Mouse (Mus musculus) ES-E14 (cell line): Measurements from ENCODE around the gene Ss18l1. TPM values are rescaled to one million over a fixed set of nuclear protein-coding genes. Genes with fewer than 3 reads are reported as not detected.

Source experiments
- DNase-seq: peaks from one replicate; pipeline ENCODE4 v3.0.0-alpha.2; 2013; ENCODE audit warnings: low read depth, low spot score
- H3K27ac ChIP-seq: 2 replicates; pipeline ENCODE4 v1.5.1; 2012; ENCODE audit warnings: low read depth, mild to moderate bottlenecking, low read length, moderate library complexity, mixed read lengths; ENCODE audit not compliant: poor library complexity, insufficient read depth, severe bottlenecking
- H3K36me3 ChIP-seq: 2 replicates; pipeline ENCODE4 v1.6.1; 2012; ENCODE audit warnings: mild to moderate bottlenecking, low read length, moderate library complexity, mixed read lengths; ENCODE audit not compliant: control insufficient read depth, poor library complexity, insufficient read depth, severe bottlenecking
- H3K4me1 ChIP-seq, 2 experiments: fragments of 150-350 bp in 1 of 2; sonication (generic) in 1 of 2; 2 replicates each; pipeline ENCODE4 v1.6.1; 2012; ENCODE audit warnings: low read length in 2 of 2, mild to moderate bottlenecking in 1 of 2, mixed read lengths in 1 of 2; ENCODE audit not compliant: control insufficient read depth in 2 of 2, insufficient read depth in 2 of 2, poor library complexity in 1 of 2
- H3K4me3 ChIP-seq, 2 experiments: fragments of 150-350 bp in 1 of 2; sonication (generic) in 1 of 2; 2 replicates each; pipeline ENCODE4 v1.5.1; 2012; ENCODE audit warnings: low read length in 2 of 2, low read depth in 1 of 2, mild to moderate bottlenecking in 1 of 2, mixed read lengths in 1 of 2; ENCODE audit not compliant: insufficient read depth in 1 of 2, poor library complexity in 1 of 2, severe bottlenecking in 1 of 2
- H3K9ac ChIP-seq: 2 replicates; pipeline ENCODE4 v1.6.1; 2012; ENCODE audit warnings: low read depth, mild to moderate bottlenecking, low read length, mixed read lengths; ENCODE audit not compliant: poor library complexity, insufficient read depth, severe bottlenecking
- H3K9me3 ChIP-seq: fragments of 150-350 bp; sonication (generic); 2 replicates; pipeline ENCODE4 v1.6.1; 2012; ENCODE audit warnings: low read depth, mild to moderate bottlenecking, low read length; ENCODE audit not compliant: control insufficient read depth, insufficient read depth
- CHD2 ChIP-seq: IDR thresholded peaks from 2 replicates; pipeline ENCODE4 v1.6.1; 2014; ENCODE audit warnings: mild to moderate bottlenecking, low read depth, low read length, inconsistent platforms
- HCFC1 ChIP-seq: IDR thresholded peaks from 2 replicates; pipeline ENCODE4 v1.6.1; 2012; ENCODE audit warnings: low read length, inconsistent platforms, borderline replicate concordance; ENCODE audit not compliant: insufficient read depth
- MAFK ChIP-seq: IDR thresholded peaks from 2 replicates; pipeline ENCODE4 v1.6.1; 2014; ENCODE audit warnings: mild to moderate bottlenecking, low read depth, low read length, inconsistent platforms; ENCODE audit not compliant: insufficient read depth
- ZC3H11A ChIP-seq: IDR thresholded peaks from 2 replicates; pipeline ENCODE4 v1.6.1; 2012; ENCODE audit warnings: low read depth, mild to moderate bottlenecking, inconsistent platforms, low read length, borderline replicate concordance
- ZNF384 ChIP-seq: IDR thresholded peaks from 2 replicates; pipeline ENCODE4 v1.6.1; 2012; ENCODE audit warnings: low read depth, low read length, inconsistent platforms
- in situ Hi-C, 2 experiments: fragments of 600-800 bp; cut with MboI; formaldehyde crosslinking; loops; one replicate each; pipeline ENCODE4 v1.15.1; 2025; ENCODE audit warnings: low sequenced_read_pairs in 2 of 2, inconsistent platforms in 1 of 2; ENCODE audit not compliant: unreplicated experiment in 2 of 2
- total RNA-seq: library from RNA; depleted of rRNA; stranded (reverse); fragments of 300-350 nt; gene quantifications from 2 replicates; pipeline ENCODE4 v1.2.3, GENCODE M21; 2012; rRNA removed

Ss18l1 gene
- total RNA-seq, 1 experiment, result 4.9 TPM

DNA sequence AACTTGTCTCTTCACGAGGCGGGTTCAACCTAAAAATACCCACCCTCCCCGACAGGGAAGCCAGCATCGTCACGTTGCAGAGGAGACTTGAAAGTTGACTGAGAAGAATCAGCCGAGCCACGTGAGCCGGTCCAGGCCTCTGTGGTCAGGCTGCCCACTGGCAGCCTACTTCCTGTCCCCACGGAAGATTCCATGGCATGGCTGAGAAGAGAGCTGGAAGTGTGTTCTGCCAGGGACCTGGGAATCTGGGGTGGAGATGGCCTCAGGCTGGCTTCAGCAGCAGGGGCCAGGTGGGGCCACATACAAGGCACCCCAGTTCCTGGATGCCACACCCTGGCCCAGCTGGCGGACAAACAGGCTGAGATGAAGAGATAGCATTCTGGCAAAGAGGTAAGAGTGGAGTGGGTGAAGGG, 73.8 kb downstream of the Ss18l1 start:
- Histone ChIP-seq H3K36me3 (no peaks in the 10 kb centered on the region), H3K4me1 (peaks cover 8 to 37% of the 10 kb centered on the region in 2 experiments; a peak in 3 of 4 replicates), H3K4me3 (no peak overlapping the region), H3K9ac (no peak overlapping the region), H3K9me3 (no peaks in the 10 kb centered on the region), H3K27ac (no peak overlapping the region)
- TF ChIP-seq HCFC1 (no peak), CHD2 (no peak), MAFK (no peak), ZNF384 (no peak), ZC3H11A (no peak)
- in situ Hi-C loops, result no loop called here
- no peak for DNase-seq

DNA sequence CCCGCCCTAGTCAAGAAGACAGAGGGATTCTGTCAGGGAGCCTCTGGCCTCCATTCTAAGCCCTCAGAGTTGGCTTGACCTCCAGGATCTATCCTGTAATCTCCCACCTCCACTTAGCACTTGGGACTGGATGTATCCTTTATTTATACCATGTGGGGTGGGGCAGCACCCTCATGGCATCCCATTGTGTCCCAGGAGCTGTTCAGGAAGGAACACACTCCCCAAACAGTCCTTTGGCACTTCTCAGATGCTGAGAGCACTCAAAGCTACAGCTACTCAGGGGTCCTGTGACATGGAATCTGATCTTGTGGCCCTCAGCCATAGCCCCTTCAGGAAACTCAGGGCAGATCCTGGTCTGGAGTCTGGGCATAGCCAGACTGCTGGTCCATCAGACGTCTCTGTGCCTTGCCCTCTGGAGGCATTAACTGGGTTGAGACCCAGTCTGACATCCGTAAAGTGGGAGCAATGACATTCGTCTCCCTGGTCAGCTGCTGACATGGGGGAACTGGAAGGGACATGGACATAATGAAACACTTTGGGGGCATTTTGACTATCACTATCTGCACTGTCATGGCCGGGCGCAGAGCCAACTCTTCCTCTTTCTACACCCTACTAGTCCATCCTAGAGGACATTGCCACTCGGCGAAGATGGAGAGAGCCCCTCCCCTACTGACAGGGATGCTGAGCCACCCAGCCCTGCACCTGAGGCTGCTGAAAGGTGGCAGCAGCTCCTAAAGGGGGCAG, 74.6 kb downstream of the Ss18l1 start:
- H3K4me3 ChIP-seq, result no peak overlapping the region

DNA sequence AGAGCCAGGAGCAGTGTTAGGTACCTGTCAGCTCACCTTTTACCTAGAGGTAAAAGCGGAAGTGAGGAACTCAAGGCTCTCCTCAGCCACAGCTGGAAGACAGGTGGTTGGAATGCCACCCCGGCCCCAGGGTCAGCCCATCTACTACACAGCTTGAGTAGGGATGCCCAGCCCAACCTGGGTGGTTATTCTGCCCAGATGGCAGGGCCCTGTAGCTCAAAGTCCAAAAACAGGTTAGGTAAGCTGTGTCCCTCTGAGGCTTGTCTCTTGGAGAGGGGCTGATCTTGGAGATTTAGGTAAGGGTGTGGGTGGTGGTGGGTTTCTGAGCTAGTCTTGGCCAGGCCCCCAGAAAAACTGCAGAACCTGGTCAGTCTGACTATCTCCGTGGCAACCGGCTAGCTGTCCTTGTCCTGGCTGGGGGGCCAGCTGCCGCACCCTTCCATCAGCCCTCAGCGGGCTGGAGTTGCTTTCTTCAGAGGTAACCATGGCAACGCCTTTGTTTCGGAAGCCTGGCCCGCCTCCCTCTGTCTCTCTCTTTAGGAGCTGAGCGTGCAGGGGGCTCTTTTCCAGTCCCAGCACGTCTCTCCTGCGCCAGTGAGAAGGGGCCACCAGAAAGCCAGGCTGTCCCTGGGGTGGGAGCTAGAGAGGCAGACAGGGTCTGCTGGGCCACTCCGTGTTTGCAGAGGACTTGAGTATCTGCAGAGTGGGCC, 75.3 kb downstream of the Ss18l1 start:
- H3K4me1 ChIP-seq, result peaks cover 8 to 37% of the 10 kb centered on the region in 2 experiments; a peak in 3 of 4 replicates
- no peak overlapping the region for H3K4me3 ChIP-seq
- H3K36me3 ChIP-seq, result no peaks in the 10 kb centered on the region
- in situ Hi-C loops, result no loop called here
- peak; percentile 39 for DNase-seq
- TF ChIP-seq CHD2 (no peak), ZC3H11A (no peak), MAFK (no peak), HCFC1 (no peak), ZNF384 (no peak)
- H3K9me3 ChIP-seq, result no peaks in the 10 kb centered on the region
- H3K9ac ChIP-seq, result no peak overlapping the region
- no peak overlapping the region; the same call in 1 of the 2 replicates for H3K27ac ChIP-seq

More for the DNA sequence above, 74.6 kb downstream of the Ss18l1 start:
- Histone ChIP-seq H3K27ac (no peak overlapping the region; the same call in 1 of the 2 replicates), H3K4me1 (peaks cover 8 to 37% of the 10 kb centered on the region in 2 experiments; a peak in 3 of 4 replicates), H3K36me3 (no peaks in the 10 kb centered on the region), H3K9ac (no peak overlapping the region), H3K9me3 (no peaks in the 10 kb centered on the region)
- TF ChIP-seq HCFC1 (no peak), ZNF384 (no peak), ZC3H11A (no peak), CHD2 (no peak), MAFK (no peak)
- DNase-seq, result no peak
- in situ Hi-C loops, result no loop called here

DNA sequence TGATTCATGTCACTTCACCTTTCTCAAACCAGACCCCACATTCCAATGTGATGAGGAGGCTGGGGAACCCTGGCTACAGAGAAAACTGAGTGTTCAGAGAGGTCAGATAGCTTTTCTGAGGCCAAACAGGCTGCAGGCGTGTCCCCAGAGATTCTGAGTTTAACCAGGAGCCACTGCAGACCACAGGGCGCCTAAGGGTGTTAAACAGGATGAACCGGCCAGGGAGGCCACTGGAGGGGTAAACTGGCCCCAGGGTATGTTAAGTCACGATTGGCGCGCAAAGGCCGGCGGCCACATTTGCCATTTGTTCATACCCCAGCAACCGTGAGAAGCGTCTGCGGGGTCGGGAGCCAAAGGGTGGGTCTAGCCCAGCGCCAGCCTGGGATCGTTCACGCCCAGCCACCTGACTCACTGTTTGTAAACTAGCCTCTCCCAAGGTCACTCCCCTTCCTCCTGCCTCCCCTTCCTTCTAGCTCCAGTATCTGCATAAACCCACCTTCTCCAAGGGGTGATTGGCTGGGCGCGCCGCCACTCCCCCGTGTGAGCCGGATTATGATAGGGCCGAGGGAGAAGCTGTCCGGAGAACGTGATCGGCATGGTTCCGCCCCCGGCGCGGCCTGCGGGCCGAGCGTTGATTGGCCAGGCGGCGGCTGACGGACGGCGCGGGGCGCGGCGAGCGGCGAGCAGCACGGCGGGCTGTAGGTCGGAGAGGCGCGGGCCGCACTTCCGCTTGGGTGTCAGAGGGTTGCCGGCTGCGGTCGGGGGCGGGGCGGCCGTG, 76.5 kb downstream of the Ss18l1 start, which contains the start of gene Osbpl2:
Gene Osbpl2 (plus strand): TSS at position 646 of the 778 bp plus-strand sequence.
- in situ Hi-C loops, result no loop called here
- H3K4me3 ChIP-seq, result peak within 1 kb of the TSS; percentile 89 to 90
- DNase-seq, result peak; percentile 98
- no peaks in the 10 kb centered on the region for H3K36me3 ChIP-seq
- peak within 1 kb of the TSS; percentile 67 for H3K9ac ChIP-seq
- H3K27ac ChIP-seq, result peak within 1 kb of the TSS; percentile 27; the same call in 1 of the 2 replicates
- peaks cover 8 to 37% of the 10 kb centered on the region in 2 experiments; a peak in 3 of 4 replicates for H3K4me1 ChIP-seq
- TF ChIP-seq CHD2 (peak; percentile 69; the same call in 1 of the 2 replicates), ZNF384 (no peak)
- no peaks in the 10 kb centered on the region for H3K9me3 ChIP-seq

Other genes with a start within 250 kb of the Ss18l1 start
- gene Taf4, start 65.9 kb upstream of the Ss18l1 start, total RNA-seq, result 19.0 and 26.3 TPM in 2 replicates
- gene Lsm14b, start 17.5 kb upstream of the Ss18l1 start, total RNA-seq, result 44.4 and 46.0 TPM in 2 replicates
- gene Psma7, start 76 bp upstream of the Ss18l1 start, total RNA-seq, result 364 and 381 TPM in 2 replicates
- 33.9 and 35.3 TPM in 2 replicates for gene Mtg2, start 28.1 kb downstream of the Ss18l1 start, total RNA-seq
- gene Hrh3, start 62.0 kb downstream of the Ss18l1 start, total RNA-seq, result 0.49 and 1.1 TPM in 2 replicates
- 12.2 and 12.3 TPM in 2 replicates for gene Osbpl2, start 76.8 kb downstream of the Ss18l1 start, total RNA-seq
- 169 and 196 TPM in 2 replicates for gene Adrm1, start 129.0 kb downstream of the Ss18l1 start, total RNA-seq
- gene Lama5, start 183.3 kb downstream of the Ss18l1 start, total RNA-seq, result 291 and 497 TPM in 2 replicates
- gene Rps21, start 214.9 kb downstream of the Ss18l1 start, total RNA-seq, result 4,130 and 4,285 TPM in 2 replicates
- gene Cables2, start 231.0 kb downstream of the Ss18l1 start, total RNA-seq, result 13.4 and 15.5 TPM in 2 replicates
- gene Rbbp8nl, start 247.4 kb downstream of the Ss18l1 start, total RNA-seq, result 0.54 and 1.4 TPM in 2 replicates